Mouse (Mus musculus) kidney, postnatal 4 days (tissue): ENCODE measurements at regions not wholly inside any gene's neighbourhood (a gene's known extent, or its start where the extent isn't known, plus 50 kb on each side); places are given as distances from the start of the nearest gene placed in this dataset.
A peak's percentile ranks its signal among the peaks of the same experiment; 100 is the strongest.

Experiments
- DNase-seq, 2 experiments: peaks; one replicate each; pipeline ENCODE4 v3.0.0; 2021; ENCODE audit warnings: mixed read lengths in 2 of 2

- DNase-seq, result no peak
Observed at GRCm38 (mm10) chr17:44336842-44337241, 148.5 kb downstream of the Clic5 start.

DNA sequence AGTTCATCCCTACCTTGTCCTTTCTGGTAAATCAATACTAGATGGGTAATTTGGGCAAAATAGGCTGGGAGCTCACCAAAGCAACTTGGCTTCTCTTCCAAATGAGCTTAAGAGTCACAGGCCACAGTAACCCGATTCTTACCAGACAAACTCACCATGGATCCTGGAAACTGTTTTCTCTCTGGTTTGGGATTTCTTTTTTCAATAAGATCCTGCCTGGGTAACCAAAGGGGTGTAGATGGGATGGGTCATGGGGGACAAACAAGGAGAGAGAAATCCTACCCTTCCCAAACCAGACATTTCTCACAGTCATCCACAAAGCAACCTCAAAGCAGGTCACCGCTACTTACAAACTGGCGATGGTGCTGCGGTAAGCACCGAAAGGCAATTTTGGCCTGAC, 148.9 kb downstream of the Clic5 start:
- no peak for DNase-seq

DNA sequence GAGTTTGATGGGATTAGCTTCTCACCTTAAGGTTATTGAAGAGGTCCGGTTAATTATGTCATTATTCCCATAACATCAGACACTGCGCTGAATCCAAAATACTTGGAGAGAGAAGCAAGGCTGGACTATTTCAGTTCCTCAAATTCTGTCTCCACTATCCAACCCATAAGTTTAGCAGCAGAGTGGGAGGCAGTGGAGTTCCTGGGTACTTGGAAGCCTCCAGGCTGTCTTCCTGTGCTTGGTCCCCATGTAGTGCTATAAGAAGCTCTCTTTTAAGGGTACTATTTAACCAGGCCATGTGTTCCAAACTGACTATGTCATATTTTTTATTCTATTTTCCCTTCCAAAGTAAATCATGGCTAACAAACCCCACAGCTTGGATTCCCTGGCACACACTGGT, 156.2 kb downstream of the Clic5 start:
- no peak for DNase-seq

GRCm38 (mm10) chr17:44345374-44345773, 157.0 kb downstream of the Clic5 start:
- no peak for DNase-seq

GRCm38 (mm10) chr17:44350201-44350948, 162.0 kb downstream of the Clic5 start:
- peak; percentile 35 to 61 for DNase-seq

DNA sequence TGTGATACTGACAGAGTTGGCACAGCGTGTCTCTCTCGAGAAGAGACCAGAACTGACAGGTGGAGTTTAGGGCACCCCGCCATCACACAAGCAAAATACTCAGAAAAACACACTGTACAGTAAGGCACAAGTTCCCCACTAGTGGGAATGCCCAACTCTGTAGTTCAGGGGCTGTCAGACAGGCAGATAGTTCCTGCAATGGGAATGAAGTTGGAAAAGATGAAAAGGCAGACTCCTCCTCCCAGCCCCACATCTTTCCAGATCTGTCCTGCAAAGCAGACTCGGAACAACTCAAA, 162.5 kb downstream of the Clic5 start:
- no peak for DNase-seq

DNA sequence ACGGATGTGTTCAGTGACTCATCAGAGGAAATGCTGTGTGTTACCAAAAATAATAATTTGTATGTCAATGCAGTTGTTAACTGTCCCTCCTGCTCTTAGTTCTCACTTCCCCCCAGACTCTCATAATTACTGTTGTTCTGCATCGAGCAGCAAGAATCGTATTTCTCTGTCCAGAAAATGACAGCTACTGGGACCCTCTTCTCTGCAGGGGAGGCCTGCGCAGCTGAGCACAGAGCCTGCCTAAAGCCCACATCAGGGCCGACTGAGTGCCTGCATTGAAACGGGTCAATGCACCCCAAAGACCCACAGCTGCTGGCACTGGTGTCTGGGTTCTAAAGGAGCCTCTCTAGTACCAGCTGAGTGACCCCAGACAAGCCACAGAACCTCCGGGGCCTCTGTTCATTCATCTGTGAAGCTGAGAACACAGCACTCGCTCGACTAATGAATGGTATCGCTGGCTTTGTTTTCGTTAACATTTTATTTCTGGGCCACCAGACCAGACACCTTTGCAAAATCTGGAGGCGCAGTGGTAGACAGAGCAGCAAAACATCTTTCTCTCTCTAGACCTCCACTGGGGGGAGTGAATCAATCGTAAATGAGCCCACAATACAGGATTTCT, 163.2 kb downstream of the Clic5 start:
- DNase-seq, result peak; percentile 20 to 34

GRCm38 (mm10) chr17:44352142-44352541, 163.8 kb downstream of the Clic5 start:
- DNase-seq, result no peak

- no peak for DNase-seq
Observed at GRCm38 (mm10) chr17:44363111-44363510, 174.7 kb downstream of the Clic5 start.

DNA sequence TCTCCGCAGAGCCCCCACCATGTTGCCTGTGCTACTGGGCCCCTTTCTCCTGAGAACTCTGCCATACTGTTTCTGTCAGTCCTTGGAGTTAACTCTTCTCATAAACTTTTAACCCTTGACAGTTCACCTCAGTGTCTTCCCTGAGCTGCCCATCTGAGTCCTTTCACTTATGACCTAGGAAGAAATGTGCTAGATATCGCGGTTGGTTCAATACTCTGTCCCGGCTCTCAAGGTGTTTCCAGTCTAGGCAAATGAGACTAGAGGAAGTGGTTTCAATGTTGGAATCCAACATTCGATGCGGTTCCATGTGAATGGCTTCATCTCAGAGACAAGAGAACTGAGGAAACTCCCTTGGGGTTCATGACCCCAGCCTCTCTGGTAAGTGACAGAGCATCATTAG, 176.1 kb downstream of the Clic5 start:
- no peak for DNase-seq

DNA sequence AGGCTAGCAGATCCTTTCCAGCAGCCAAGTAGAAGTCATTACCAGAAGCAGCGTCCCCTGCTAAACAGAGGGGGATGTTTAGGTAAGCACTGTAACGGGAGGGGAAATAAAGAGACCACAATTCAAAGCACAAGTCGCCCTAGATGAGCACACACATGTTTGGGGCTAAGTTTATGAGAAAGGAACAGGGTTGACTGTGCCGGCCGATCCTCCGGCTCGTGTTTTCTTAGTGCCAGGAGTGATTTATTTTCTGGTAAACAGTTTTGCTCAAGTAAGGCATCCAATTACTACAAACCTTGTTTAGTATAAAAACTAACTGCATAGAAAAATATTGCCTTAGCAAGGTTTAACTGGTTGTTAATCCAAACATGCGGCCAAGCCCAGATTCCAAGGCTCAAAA, 178.1 kb downstream of the Clic5 start:
- DNase-seq, result no peak

GRCm38 (mm10) chr17:44367561-44367960, 179.2 kb downstream of the Clic5 start:
- peak in 1 of 2 experiments; percentile 21 for DNase-seq

GRCm38 (mm10) chr17:44370966-44371465, 182.6 kb downstream of the Clic5 start:
- DNase-seq, result no peak

- DNase-seq, result no peak
Observed at GRCm38 (mm10) chr17:44371620-44372019, 183.2 kb downstream of the Clic5 start.

GRCm38 (mm10) chr17:44373744-44374456, 185.5 kb downstream of the Clic5 start:
- no peak for DNase-seq

GRCm38 (mm10) chr17:44378391-44378790, 190.0 kb downstream of the Clic5 start:
- no peak for DNase-seq

- no peak for DNase-seq
Observed at GRCm38 (mm10) chr17:44388916-44389315, 200.5 kb downstream of the Clic5 start.

DNA sequence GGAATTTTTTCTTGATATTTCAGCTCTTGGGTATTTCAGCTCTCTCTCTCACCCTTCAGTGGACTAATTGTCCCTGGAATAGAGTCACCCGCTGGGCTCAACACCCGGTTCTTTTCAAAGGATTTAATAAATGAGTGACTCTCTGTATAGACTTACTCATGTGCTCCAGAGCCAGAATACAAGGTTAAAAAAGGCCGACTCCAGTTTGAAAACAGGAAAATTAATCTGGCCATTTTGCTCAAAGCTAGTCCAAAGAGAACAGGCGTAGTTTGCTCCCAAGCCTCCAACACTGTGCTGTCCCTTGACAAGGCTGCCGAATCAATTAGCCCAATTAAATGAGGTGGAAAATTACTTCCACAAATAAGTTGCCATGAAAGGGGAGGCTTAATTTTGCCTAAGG, 209.4 kb downstream of the Clic5 start:
- no peak for DNase-seq

DNA sequence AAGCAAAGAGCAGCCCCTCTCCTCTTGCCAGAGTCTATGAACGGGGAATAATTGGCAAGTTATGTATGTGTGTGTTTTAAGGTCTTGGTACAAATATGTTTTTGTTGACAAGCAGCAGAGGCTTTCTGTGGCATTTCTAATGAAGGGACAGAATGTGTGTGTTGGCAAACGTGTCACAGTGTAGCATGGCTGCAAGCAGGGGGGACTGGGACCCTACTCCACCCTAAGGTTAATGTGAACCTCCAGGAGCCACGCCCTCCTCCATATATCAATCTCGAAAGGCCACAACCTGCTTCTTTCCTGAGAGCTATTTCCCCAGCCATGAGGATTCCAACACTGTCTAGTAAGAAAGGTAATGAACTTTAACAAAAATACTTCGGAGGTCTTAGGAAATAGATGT, 209.8 kb downstream of the Clic5 start:
- DNase-seq, result no peak

GRCm38 (mm10) chr17:44404923-44405322, 216.5 kb downstream of the Clic5 start:
- DNase-seq, result no peak

DNA sequence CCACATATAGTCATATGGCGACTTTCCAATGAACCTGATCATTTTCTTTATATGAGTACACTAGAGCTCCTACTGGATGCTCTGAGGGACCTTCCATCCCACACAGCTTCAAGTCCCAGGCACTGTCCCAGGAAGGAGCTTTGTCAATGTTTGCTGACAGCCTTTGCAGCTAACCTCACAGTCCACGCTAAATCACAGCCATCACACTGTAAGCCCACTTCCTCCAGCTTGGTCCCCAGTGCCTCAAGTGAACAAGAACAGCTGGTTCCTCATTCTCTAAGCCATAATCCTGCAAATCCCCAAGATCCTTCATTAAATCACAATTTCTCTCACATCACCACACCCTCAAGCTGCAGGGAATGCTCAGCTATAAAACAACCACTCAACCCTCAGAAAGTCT, 222.6 kb downstream of the Clic5 start:
- no peak for DNase-seq

GRCm38 (mm10) chr17:44418676-44419404, 230.5 kb downstream of the Clic5 start:
- no peak for DNase-seq

DNA sequence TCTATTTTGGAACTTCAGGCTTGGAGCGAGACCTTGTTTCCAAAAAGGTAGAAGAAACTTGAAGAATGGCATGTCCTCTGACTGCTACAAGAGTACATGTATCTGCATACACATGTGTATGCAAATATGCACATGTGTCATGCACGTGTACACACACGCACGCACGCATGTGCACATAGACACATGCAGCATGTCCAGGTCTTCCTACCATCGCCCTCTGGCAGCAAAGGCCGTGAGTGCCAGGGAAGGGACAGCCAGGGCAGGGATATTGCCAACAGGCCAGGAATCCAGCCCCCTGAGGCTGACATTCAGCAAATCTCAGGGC, 231.0 kb downstream of the Clic5 start:
- no peak for DNase-seq
